Mouse (Mus musculus): ENCODE measurements around the gene Slc12a3. TPM values are rescaled to one million over a fixed set of nuclear protein-coding genes. Genes with fewer than 3 reads are reported as not detected.

Gene Slc12a3
- polyA plus RNA-seq, 1 experiment = not detected

DNA sequence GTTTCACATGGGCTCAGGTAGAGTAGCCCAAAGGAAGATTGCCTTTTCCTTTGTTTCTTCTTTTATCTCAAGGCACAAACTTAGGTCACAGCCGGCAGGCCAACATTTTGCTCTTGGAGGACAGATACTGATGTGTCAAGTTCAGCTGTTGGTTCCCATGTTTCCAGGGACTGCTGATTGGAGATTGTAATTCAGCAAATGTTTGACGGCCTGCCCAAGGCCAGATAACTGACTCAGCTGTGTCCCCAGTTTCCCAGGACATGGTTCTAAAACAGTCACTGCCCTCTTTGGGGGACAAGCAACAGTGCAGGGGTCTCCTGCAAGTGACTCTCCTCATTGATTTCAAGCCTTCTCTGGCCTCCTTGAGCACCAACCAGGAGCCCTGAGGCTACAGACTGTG, 9.0 kb upstream of the Slc12a3 start:
- Histone ChIP-seq H3K79me2 (ENCODE audit: control insufficient read depth, insufficient read depth) (no peaks in the 10 kb centered on the region), H3K4me3 (ENCODE audit: insufficient read depth, poor library complexity, severe bottlenecking) (no peak overlapping the region), H3K36me3 (ENCODE audit: control insufficient read depth, insufficient read depth) (peaks cover 12% of the 10 kb centered on the region), H3K27me3 (ENCODE audit: control insufficient read depth, insufficient read depth, insufficient read length) (no peaks in the 10 kb centered on the region), H3ac (ENCODE audit: control insufficient read depth, insufficient read length, low read depth) (no peak overlapping the region), H3K79me3 (ENCODE audit: low read depth) (no peaks in the 10 kb centered on the region)
- no peak for TF ChIP-seq CEBPB (IDR thresholded peaks at IDR 0.05; ENCODE audit: low read depth)
- no peak for TF ChIP-seq FOSL1 (IDR thresholded peaks at IDR 0.05; ENCODE audit: insufficient read depth, low read length, poor library complexity, severe bottlenecking)
- no peak for TF ChIP-seq MYOG (IDR thresholded peaks at IDR 0.05; ENCODE audit: control insufficient read depth, extremely low read depth, insufficient read length)
- no peak for TF ChIP-seq MAX (IDR thresholded peaks at IDR 0.05)
- no peak for TF ChIP-seq USF1 (IDR thresholded peaks at IDR 0.05; ENCODE audit: low read depth)
- no peak for TF ChIP-seq MYOD1 (IDR thresholded peaks at IDR 0.05; ENCODE audit: control insufficient read depth, insufficient read length, low read depth)
- TF ChIP-seq CTCF (IDR thresholded peaks at IDR 0.05; ENCODE audit: control insufficient read depth, insufficient read depth, insufficient read length) = no peak

DNA sequence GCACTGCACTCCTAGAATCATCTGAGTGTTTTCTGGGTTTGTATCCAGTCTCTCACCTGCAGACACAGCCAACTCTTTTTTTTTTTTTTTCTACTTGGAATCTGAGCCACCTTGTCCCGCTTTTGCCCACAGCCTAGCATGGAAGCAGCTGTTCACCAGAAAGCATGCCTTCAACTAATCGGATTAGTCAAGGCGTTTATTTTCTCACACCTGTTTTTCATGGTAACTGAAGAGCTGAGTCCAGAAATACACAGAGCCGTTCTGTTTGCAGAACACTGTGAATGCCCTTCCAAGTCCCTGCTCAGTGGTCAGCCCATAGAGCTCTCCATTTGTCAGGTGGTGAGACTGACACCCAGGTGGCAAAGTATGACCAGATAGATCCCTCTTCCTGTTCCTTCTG, 6.9 kb upstream of the Slc12a3 start:
- no peak overlapping the region for H3ac ChIP-seq (ENCODE audit: control insufficient read depth, insufficient read length, low read depth)
- TF ChIP-seq CEBPB (IDR thresholded peaks at IDR 0.05; ENCODE audit: low read depth) (no peak), MYOG (IDR thresholded peaks at IDR 0.05; ENCODE audit: control insufficient read depth, extremely low read depth, insufficient read length) (no peak), FOSL1 (IDR thresholded peaks at IDR 0.05; ENCODE audit: insufficient read depth, low read length, poor library complexity, severe bottlenecking) (no peak), MAX (IDR thresholded peaks at IDR 0.05) (no peak), MYOD1 (IDR thresholded peaks at IDR 0.05; ENCODE audit: control insufficient read depth, insufficient read length, low read depth) (no peak), USF1 (IDR thresholded peaks at IDR 0.05; ENCODE audit: low read depth) (no peak), CTCF (IDR thresholded peaks at IDR 0.05; ENCODE audit: control insufficient read depth, insufficient read depth, insufficient read length) (no peak)
- H3K79me2 ChIP-seq (ENCODE audit: control insufficient read depth, insufficient read depth) = no peaks in the 10 kb centered on the region
- no peak overlapping the region for H3K4me3 ChIP-seq (ENCODE audit: insufficient read depth, poor library complexity, severe bottlenecking)
- no peaks in the 10 kb centered on the region for H3K36me3 ChIP-seq (ENCODE audit: control insufficient read depth, insufficient read depth)
- no peaks in the 10 kb centered on the region for H3K27me3 ChIP-seq (ENCODE audit: control insufficient read depth, insufficient read depth, insufficient read length)
- H3K79me3 ChIP-seq (ENCODE audit: low read depth) = no peaks in the 10 kb centered on the region

GRCm38 (mm10) chr8:94323041-94323440, 6.0 kb upstream of the Slc12a3 start:
- TF ChIP-seq FOSL1 (IDR thresholded peaks at IDR 0.05; ENCODE audit: insufficient read depth, low read length, poor library complexity, severe bottlenecking) = no peak
- H3K4me3 ChIP-seq (ENCODE audit: insufficient read depth, poor library complexity, severe bottlenecking) = no peak overlapping the region
- H3ac ChIP-seq (ENCODE audit: control insufficient read depth, insufficient read length, low read depth) = no peak overlapping the region
- no peaks in the 10 kb centered on the region for H3K79me3 ChIP-seq (ENCODE audit: low read depth)
- H3K36me3 ChIP-seq (ENCODE audit: control insufficient read depth, insufficient read depth) = no peaks in the 10 kb centered on the region
- H3K79me2 ChIP-seq (ENCODE audit: control insufficient read depth, insufficient read depth) = no peaks in the 10 kb centered on the region
- H3K27me3 ChIP-seq (ENCODE audit: control insufficient read depth, insufficient read depth, insufficient read length) = no peaks in the 10 kb centered on the region

DNA sequence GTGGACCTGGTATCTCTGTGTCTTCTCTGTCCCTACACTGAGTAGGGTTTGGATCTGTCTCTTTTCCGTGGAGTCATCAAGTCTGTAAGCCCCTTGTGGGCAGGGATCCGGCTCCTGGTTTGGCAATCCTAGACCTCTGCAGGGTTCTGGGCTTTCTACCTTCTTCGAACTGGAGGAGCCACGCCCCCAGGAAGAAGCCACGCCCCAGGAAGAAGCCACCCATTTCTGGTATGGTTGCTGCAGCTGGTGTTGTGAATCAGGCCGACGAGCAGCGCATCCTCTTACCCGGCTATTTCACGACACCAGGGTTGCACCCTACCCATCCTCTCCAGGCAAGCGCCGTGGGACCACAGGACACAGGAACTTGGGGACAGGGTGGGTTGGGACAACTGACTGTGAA, 4.9 kb upstream of the Slc12a3 start:
- Histone ChIP-seq H3K4me3 (ENCODE audit: insufficient read depth, poor library complexity, severe bottlenecking) (no peak overlapping the region), H3ac (ENCODE audit: control insufficient read depth, insufficient read length, low read depth) (no peak overlapping the region), H3K79me3 (ENCODE audit: low read depth) (no peaks in the 10 kb centered on the region), H3K36me3 (ENCODE audit: control insufficient read depth, insufficient read depth) (no peaks in the 10 kb centered on the region), H3K79me2 (ENCODE audit: control insufficient read depth, insufficient read depth) (no peaks in the 10 kb centered on the region), H3K27me3 (ENCODE audit: control insufficient read depth, insufficient read depth, insufficient read length) (peaks cover 2% of the 10 kb centered on the region)
- TF ChIP-seq MYOG (IDR thresholded peaks at IDR 0.05; ENCODE audit: control insufficient read depth, extremely low read depth, insufficient read length) (no peak), MYOD1 (IDR thresholded peaks at IDR 0.05; ENCODE audit: control insufficient read depth, insufficient read length, low read depth) (no peak), CTCF (IDR thresholded peaks at IDR 0.05; ENCODE audit: control insufficient read depth, insufficient read depth, insufficient read length) (no peak), USF1 (IDR thresholded peaks at IDR 0.05; ENCODE audit: low read depth) (no peak), FOSL1 (IDR thresholded peaks at IDR 0.05; ENCODE audit: insufficient read depth, low read length, poor library complexity, severe bottlenecking) (no peak), MAX (IDR thresholded peaks at IDR 0.05) (no peak), CEBPB (IDR thresholded peaks at IDR 0.05; ENCODE audit: low read depth) (no peak)

DNA sequence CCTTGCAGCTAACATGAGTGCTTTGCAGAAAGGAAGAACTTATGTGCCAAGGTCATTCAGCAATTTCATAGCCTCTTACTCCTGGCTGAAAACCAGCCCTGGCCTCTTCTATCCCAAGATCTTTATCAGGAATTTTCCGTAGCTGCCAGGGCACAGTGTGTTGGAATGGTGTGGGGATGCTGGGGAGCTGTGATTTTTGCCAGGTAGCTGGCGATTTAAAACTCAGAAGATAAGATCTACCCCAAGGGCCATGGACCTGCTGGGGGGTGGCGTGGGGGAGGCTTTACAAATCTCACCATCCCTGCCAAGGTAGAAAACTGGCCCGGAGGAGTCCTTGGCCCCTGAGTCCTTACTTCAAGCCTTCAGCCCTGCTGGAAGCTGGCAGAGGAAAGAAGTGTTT, 3.0 kb upstream of the Slc12a3 start:
- Histone ChIP-seq H3K36me3 (ENCODE audit: control insufficient read depth, insufficient read depth) (no peaks in the 10 kb centered on the region), H3K4me3 (ENCODE audit: insufficient read depth, poor library complexity, severe bottlenecking) (no peak overlapping the region), H3K27me3 (ENCODE audit: control insufficient read depth, insufficient read depth, insufficient read length) (peaks cover 5% of the 10 kb centered on the region), H3ac (ENCODE audit: control insufficient read depth, insufficient read length, low read depth) (no peak overlapping the region), H3K79me3 (ENCODE audit: low read depth) (no peaks in the 10 kb centered on the region), H3K79me2 (ENCODE audit: control insufficient read depth, insufficient read depth) (no peaks in the 10 kb centered on the region)
- TF ChIP-seq MAX (IDR thresholded peaks at IDR 0.05) = no peak
- no peak for TF ChIP-seq MYOG (IDR thresholded peaks at IDR 0.05; ENCODE audit: control insufficient read depth, extremely low read depth, insufficient read length)
- no peak for TF ChIP-seq USF1 (IDR thresholded peaks at IDR 0.05; ENCODE audit: low read depth)
- TF ChIP-seq MYOD1 (IDR thresholded peaks at IDR 0.05; ENCODE audit: control insufficient read depth, insufficient read length, low read depth) = no peak
- no peak for TF ChIP-seq CEBPB (IDR thresholded peaks at IDR 0.05; ENCODE audit: low read depth)
- no peak for TF ChIP-seq FOSL1 (IDR thresholded peaks at IDR 0.05; ENCODE audit: insufficient read depth, low read length, poor library complexity, severe bottlenecking)

- TF ChIP-seq FOSL1 (IDR thresholded peaks at IDR 0.05; ENCODE audit: insufficient read depth, low read length, poor library complexity, severe bottlenecking) (no peak), CTCF (IDR thresholded peaks at IDR 0.05; ENCODE audit: control insufficient read depth, insufficient read depth, insufficient read length) (peak; percentile 41), USF1 (IDR thresholded peaks at IDR 0.05; ENCODE audit: low read depth) (no peak)
- H3K4me3 ChIP-seq (ENCODE audit: insufficient read depth, poor library complexity, severe bottlenecking) = no peak overlapping the region
- no peak overlapping the region for H3ac ChIP-seq (ENCODE audit: control insufficient read depth, insufficient read length, low read depth)
- no peaks in the 10 kb centered on the region for H3K79me3 ChIP-seq (ENCODE audit: low read depth)
- H3K36me3 ChIP-seq (ENCODE audit: control insufficient read depth, insufficient read depth) = no peaks in the 10 kb centered on the region
- H3K27me3 ChIP-seq (ENCODE audit: control insufficient read depth, insufficient read depth, insufficient read length) = peaks cover 10% of the 10 kb centered on the region
- no peaks in the 10 kb centered on the region for H3K79me2 ChIP-seq (ENCODE audit: control insufficient read depth, insufficient read depth)
Measured at GRCm38 (mm10) chr8:94330733-94331132, 1.7 kb downstream of the Slc12a3 start.

All from C2C12 (cell line).